ENCODE assay signal across 8 mouse cellular contexts in genomic region chr10:62602177-62603040, GRCm38 (mm10). TPM values are rescaled to one million over a fixed set of nuclear protein-coding genes. Genes with fewer than 3 reads are reported as not detected.
A peak's percentile ranks its signal among the peaks of the same experiment; 100 is the strongest.
DNase-seq lines count a peak whose midpoint lies in the region; ATAC-seq lines count a peak whose summit lies in the region.

TSS of gene Ddx21 (minus strand) at chr10:62602281.

- peaks cover 43% of the 10 kb centered on the region for H3K79me2 ChIP-seq in macrophage (ENCODE audit: inconsistent target)

- peak within 1 kb of the TSS; percentile 89 for H3K9ac ChIP-seq in hindbrain, embryonic 16.5 days (ENCODE audit: low read depth, low read length)

- H3K27ac ChIP-seq in hindbrain, embryonic 16.5 days (ENCODE audit: low read depth, low read length) = peak within 1 kb of the TSS; percentile 78
- H3K27ac ChIP-seq in macrophage = peak within 1 kb of the TSS; percentile 48

- H3K9me3 ChIP-seq in hindbrain, embryonic 16.5 days (ENCODE audit: control insufficient read depth, low read length) = no peaks in the 10 kb centered on the region

- peak within 1 kb of the TSS; percentile 87 for H3K4me2 ChIP-seq in hindbrain, embryonic 16.5 days (ENCODE audit: low read length)

- 6% methylated on average over 53 of the region's 53 CpGs for WGBS in hindbrain, embryonic 16.5 days
- WGBS in macrophage (ENCODE audit: missing documents) = 1% methylated on average over 53 of the region's 53 CpGs

- peak within 1 kb of the TSS; percentile 99 for H3K4me3 ChIP-seq in hindbrain, embryonic 16.5 days (ENCODE audit: low read length)
- H3K4me3 ChIP-seq in macrophage (ENCODE audit: inconsistent target) = peak within 1 kb of the TSS; percentile 88

- H3K4me1 ChIP-seq in hindbrain, embryonic 16.5 days (ENCODE audit: control insufficient read depth, insufficient read depth, low read depth, low read length) = peaks cover 17% of the 10 kb centered on the region

- ATAC-seq in hindbrain, embryonic 16.5 days = peak; percentile 99

- H3K27me3 ChIP-seq in hindbrain, embryonic 16.5 days (replicated peaks; ENCODE audit: control insufficient read depth, insufficient read depth, low read length) = no peaks in the 10 kb centered on the region

- DNase-seq in T-cell, adult 2 months (ENCODE audit: low spot score) = peak; percentile 94
- peak; percentile 85 to 88 for DNase-seq in cerebellum, postnatal 36 days
- DNase-seq in gastrocnemius, adult 18-20 months (ENCODE audit: low spot score) = peak; percentile 88
- peak; percentile 91 to 94 for DNase-seq in left cerebral cortex, adult 18-20 months (ENCODE audit: low spot score in 2 of 2)
- peak; percentile 93 for DNase-seq in right cerebral cortex, adult 18-20 months
- DNase-seq in urinary bladder, postnatal 10 days (ENCODE audit: low spot score) = peak; percentile 62

- H3K36me3 ChIP-seq in hindbrain, embryonic 16.5 days (ENCODE audit: control insufficient read depth, insufficient read depth, low read length) = peaks cover 11% of the 10 kb centered on the region
- peaks cover 7% of the 10 kb centered on the region; the same call in 1 of the 2 replicates for H3K36me3 ChIP-seq in macrophage (ENCODE audit: inconsistent target)

RNA-seq across cellular contexts. Expression of gene Ddx21, which starts in this region (rescaled TPM):
- 10 to 100 TPM; 30.0 to 33.8 TPM for total RNA-seq in gastrocnemius, adult 18-20 months (2021)
- polyA plus RNA-seq in hindbrain, embryonic 16.5 days (2015; fragmentation: Nextera tagmentation; extraction: Ambion mirVana) = 10.6 and 13.9 TPM in 2 replicates
- 10 to 100 TPM; 21.1 to 21.3 TPM for total RNA-seq in left cerebral cortex, adult 18-20 months (2021)
- 10 to 100 TPM; 27.9 to 70.6 (median 47.1) TPM for total RNA-seq in macrophage (2018; cell fraction: chromatin; rRNA removed)
- 10 to 100 TPM; 36.1 to 51.8 (median 44.6) TPM for total RNA-seq in macrophage (2018; cell fraction: cytosol; rRNA removed)
- 10 to 100 TPM; 26.7 to 82.6 (median 41.2) TPM for total RNA-seq in macrophage (2018; cell fraction: nucleus; rRNA removed)
- polyA plus RNA-seq in macrophage (2018) = 29.8 to 93.3 TPM (median 43.4 TPM) in 3 replicates

Comparison
In these comparisons a context has a peak if more than half of its experiments do, and no peak if none do; other contexts are left out.
1. Peak in every context shown above with its lines: DNase-seq, ATAC-seq, H3K4me3 ChIP-seq and H3K27ac ChIP-seq.